Mouse (Mus musculus): ENCODE results near the gene Otud5.

- no peak for TF ChIP-seq CTCF (IDR thresholded peaks at IDR 0.05; ENCODE audit: low read depth)
- no peak for TF ChIP-seq EP300 (optimal IDR thresholded peaks at IDR 0.05)
Observed at GRCm38 (mm10) chrX:7869826-7870225, 28.7 kb downstream of the Otud5 start.
